Mouse (Mus musculus) left cerebral cortex, postnatal 36 days (tissue): ENCODE measurements around the gene Pacrg. TPM values are rescaled to one million over a fixed set of nuclear protein-coding genes. Genes with fewer than 3 reads are reported as not detected.

Source experiments
- DNase-seq, 2 experiments: peaks; one replicate each; pipeline ENCODE4 v3.0.0; 2021 to 2022; ENCODE audit warnings: low spot score in 2 of 2, mixed read lengths in 1 of 2
- intact Hi-C: fragments of 180-260 bp; cut with DNase I; formaldehyde crosslinking; loops from one replicate; pipeline ENCODE4 v1.15.1; 2025
- total RNA-seq, 2 experiments: library from RNA; stranded (reverse); gene quantifications; 2 replicates each; pipeline ENCODE4 v1.2.3; 2021

The Pacrg gene
- total RNA-seq, 2 experiments from 2014 or later = 16.1 to 16.8 TPM

DNA sequence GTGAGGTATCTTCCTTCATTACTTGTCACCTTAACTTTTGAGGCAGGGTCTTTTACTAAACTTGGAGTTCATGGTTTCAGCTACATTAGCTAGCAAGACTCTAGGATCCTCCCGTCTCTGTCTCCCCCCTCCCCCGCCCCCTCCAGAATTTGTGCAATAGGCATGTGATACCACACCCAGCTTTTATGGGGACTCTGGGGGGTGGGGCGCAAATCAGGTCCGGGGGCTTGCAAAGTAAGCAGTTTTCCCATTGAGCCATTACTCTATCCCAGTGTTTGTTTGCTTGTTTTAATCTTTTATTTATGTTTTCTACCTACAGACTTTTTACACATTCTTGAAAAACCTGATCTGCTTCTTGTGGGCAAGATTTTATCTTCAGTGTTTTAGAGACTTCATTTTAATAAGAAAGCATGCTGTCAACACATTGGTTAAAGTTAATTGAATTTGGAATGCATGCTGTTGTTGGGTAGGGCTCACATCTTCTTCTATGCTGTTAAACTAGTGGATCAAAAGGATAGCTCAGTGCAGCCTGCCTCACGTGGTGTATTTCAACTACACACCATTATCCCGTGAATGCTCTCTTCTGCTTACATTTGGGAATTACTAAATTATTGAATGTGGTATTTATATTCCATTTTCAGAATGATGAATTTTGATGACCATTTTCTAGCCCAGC, 408.1 kb downstream of the Pacrg start:
- intact Hi-C loops = no loop called here
- DNase-seq = no peak

DNA sequence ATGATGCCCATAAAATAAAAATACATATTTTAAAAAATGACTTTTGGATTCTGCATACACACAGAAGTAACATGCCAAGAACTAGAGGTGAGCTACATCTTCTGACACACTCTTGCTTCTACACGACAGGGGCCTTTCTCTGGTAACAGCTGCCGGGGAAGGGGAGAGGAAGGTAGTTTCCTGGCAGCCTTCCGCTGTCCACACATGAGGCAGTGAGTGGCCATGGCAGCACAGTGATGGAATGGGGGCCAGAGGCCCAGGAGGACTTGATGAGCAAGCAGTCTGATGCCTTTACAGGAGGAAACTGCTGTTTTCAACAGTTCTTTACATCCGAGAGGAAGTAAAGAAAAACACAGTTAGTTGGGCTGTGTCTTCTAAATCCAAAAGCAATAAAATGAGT, 409.3 kb downstream of the Pacrg start:
- DNase-seq = no peak
- intact Hi-C loops = no loop called here

DNA sequence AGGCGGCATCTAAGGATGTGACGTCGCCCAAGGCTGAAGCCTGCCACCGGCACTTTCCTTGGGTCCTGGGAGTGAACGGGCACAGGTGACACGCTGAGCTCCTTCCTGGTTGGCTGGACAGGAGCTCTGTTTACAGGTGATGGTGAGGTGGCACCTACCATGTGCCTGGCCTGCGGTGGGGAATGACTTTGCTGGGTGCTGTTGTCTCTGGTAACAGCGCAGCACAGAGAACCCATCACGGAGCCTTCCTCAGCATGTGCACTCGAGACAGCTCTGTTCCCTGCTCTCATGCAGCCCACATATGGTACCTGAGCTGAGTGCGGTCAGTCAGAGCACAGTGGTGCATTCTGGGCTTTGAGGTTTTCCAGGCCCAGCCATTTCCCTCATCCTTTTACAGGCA, 410.7 kb downstream of the Pacrg start:
- intact Hi-C loops = no loop called here
- DNase-seq = no peak

DNA sequence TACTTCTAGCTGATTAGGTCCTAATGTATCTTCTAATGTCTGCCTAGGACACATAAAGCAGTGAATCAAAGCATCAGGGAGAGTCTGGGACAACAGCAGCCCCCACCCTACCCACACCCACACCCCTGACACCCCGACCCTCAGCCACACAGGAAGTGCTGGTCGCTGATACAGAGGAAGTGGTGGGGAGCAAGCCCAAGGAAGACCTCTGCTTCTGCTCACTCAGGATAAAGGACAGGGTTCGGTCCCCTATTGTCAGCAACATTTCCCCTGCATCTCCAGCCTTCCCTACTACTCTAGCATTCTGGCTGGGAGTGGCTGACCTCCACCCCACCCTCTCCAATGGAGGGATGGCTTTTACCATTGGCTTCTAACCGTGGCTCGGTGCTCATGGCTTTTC, 414.8 kb downstream of the Pacrg start:
- DNase-seq = no peak
- intact Hi-C loops = no loop called here

DNA sequence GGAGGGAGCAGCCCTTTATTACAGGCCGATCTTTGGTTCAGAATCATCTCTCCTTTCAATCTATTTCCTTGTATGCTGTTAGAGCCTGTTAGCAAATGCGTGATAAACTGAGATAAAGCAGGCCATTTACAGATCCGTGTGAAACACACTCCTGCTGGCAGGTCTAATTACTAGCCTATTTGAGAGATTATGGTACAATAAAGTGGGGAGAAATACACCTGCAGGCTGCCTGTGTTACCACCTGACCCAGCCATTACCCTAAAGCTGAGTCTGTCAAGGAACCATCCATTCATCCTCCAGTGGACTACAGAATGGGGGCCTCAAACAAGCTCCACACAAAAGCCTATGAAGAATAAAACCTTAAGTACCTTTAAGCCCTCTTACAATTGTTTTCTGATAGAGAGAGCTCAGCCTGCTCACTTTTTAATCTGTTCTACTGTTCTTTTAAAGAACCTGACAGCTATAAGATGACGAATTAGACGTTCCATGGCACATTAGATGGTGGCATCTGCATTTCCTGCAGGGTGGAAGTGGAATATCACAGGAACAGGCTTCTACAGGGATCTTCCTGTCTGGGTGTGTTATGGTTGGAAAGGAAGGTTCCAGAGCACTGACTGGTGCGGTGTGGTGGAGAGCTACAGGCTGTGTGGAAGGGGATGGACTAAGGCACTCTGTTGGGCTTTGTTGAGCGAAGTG, 422.4 kb downstream of the Pacrg start:
- intact Hi-C loops = no loop called here

DNA sequence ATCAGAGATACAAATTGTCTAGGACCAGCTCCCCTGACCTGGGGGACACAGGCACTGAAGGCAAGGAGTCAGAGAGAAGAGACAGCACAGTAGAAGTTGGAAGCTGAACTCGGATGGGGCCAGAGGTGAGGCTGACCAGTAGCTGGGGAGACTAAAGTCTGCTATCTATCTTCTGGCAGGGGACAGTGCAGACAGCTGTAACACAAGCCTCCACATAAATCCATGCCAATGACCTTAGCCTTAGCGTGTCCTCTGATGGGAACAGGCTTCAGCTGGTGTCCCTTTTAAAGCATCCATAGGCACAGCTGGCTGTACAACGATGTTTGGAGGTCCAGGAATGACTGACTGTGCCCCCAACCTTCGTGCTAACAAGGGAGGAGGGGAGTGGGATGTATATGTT, 423.1 kb downstream of the Pacrg start:
- no peak for DNase-seq
- intact Hi-C loops = no loop called here

More for the DNA sequence above, 422.4 kb downstream of the Pacrg start:
- no peak for DNase-seq

DNA sequence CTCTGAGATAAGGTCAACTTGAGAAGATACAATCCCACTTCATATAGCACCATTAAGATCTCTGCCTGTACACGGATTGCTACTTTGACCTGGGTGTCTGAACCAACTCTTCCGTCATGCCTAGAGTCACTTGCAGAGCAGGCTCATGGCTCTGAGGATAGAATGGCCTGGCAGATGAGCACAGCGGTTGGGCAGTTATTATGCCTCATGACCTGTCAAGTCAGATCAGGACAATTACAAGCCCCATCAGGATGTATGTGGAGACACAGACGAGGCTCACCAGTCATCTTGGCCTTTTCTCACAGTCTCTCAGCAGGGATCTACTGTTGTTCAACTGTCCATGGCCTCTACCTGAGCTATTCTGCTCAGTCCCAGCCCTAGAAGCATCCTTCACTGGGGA, 424.0 kb downstream of the Pacrg start:
- no peak for DNase-seq
- intact Hi-C loops = no loop called here

DNA sequence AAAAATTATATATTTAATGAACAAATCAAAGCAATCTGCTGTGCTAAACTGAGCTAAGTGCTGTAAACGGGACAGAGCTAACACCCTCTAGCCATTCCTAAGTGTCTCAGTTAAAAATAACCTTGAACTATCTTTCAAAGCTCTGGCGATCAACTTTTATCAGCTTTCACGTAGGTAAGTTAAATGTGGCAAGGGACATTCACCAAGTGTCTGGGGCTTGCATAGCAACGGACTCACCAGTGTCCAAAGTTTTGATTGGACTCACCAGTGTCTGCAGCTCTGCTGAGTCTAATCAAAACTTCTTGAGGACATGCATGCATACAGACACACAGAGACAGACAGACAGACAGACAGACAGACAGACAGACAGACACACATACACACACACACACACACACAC, 425.7 kb downstream of the Pacrg start:
- intact Hi-C loops = no loop called here
- no peak for DNase-seq

DNA sequence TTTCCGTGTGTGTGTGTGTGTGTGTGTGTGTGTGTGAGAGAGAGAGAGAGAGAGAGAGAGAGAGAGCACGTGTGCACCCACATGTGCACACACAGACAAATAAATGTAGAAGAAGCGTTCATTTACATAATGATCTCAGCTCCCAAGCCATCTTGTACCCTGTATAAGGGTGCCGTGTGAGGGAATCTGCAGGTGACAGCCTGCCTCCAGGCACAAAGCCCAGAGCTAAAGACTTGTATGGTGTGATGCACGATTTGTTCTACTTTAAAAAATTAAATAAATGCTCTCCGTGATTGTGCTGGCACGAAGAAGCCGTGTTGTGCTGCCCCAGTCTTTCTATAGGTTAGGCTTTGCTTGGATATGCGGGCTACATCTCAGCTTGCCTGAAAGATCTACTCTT, 426.2 kb downstream of the Pacrg start:
- no peak for DNase-seq
- intact Hi-C loops = no loop called here

DNA sequence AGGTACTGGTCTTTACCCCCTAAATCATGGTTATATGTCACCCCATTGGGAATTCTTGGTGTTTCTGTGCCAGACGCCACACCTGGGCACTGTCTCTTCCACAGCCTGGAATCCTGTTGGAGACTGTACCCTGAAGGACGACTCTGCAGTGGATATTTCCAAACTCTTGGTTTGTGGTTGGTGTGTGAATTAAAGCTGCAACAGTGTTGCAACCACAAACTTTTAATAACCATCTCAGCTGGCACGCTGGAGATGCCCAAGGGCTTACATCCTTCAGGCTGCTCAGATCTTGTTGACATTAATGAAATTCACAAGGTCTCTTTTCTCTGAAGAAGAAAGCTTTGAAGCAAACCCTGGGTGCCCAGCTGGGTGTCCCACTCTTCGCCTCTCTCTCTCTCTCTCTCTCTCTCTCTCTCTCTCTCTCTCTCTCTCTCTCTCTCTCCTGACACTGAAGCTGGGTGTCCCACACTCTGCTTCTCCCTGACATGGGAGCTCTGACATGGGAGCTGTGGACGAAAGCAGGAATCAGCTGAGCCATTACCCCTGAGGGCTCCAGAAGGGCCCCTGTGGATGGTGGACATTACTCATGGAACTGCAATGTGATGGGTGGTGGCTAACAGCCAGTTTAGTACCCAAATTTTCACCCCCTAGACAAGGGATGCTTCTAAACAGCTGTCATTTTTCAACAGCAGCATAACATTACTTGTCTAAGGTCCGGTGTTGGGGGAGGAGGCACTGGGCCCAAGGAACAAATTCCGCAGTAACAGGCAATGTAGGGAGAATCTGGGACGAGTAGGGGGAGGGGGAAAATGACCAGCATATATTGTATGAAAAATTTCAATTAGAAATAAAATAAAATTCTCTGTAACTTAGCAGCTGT, 429.3 kb downstream of the Pacrg start:
- intact Hi-C loops = no loop called here
- no peak for DNase-seq

DNA sequence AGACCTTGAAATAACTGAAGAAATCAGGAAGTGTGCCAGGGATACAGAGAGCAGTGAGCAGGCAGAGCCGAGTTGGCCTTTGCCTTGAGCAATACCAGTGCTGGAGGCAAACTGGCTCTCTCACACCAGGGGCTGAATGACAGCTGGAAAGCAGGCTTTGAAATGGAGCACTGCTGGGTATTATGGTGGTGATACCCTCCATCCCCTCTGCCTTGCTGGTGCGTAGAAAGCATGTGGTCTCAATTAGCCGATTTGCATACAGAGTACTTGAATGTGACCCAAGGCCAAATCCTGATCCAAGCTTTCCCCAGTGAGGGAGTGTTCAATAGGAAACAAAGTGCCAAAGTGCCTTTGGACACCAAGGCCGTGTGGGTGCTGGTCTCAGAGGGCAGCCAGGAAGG, 431.4 kb downstream of the Pacrg start:
- intact Hi-C loops = no loop called here
- DNase-seq = no peak

DNA sequence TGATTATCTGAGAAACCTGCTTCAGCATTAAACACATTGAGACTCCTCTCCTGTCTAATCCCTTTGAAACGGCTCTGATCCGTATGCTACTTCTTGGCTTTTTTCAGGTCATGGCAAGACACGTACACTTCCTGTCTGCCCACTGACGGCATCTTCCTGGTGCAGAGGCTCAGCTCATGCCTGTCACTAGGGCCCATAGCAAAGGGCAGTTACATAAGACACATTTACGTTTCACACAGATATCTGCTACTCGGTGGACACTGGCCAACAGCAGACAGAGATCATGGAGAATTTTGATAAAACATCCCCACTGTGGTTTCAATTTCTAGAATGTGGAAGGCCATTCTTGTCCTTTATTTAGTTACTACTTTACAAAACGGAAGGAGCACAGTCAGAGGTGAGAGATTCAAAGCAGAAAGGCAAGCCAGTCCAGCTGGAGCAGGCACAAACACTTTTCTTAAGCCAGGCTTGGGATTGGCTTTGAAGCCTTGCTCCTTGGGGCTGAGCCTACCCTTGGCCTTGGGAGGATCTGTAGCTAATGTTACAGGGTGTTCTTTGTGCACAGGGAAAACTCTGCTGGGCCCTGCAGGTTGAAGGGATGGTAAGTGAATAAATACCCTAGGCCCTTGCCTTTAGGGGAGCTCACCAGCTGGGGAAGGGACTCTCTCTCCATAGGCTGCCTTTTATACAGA, 432.9 kb downstream of the Pacrg start:
- no peak for DNase-seq
- intact Hi-C loops = no loop called here

DNA sequence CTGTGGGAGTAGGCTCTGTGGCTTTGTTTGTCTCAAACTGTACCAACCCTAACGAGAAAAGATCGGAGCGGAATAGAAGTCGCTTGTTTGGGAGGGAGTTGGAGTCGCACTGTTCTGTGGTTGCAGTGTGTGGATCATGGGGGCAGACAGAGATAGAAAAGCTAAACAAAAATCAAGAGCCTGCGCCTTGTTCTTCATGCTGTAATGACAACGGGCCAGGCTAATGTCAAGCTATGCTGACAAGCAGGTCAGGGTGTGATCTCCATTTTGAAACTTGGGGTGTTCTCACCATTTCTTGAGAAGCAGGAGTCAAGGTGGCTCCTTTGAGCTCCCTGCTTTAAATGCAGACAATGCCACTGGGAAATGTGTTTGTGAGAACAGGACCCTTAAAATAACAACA, 433.8 kb downstream of the Pacrg start:
- no peak for DNase-seq
- intact Hi-C loops = no loop called here

DNA sequence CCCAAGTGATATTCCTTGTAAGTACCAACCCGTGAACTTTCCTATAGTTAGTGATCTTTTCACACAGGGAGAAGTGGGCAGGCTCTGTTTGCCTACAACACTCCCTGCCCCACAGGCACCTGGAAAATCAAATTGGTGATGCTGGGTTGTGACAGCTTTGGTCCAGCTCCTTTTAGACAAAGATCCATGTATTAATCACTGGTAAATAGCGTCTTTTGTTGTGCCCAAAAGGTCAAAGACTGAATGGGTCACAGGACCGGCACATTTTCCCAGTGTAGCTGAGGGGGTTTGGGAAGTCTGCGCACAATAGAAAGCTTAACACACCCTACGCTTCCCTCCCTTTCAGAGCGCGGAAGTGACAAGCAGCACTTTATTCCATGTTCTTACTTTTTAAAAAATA, 434.2 kb downstream of the Pacrg start:
- no peak for DNase-seq
- intact Hi-C loops = no loop called here

DNA sequence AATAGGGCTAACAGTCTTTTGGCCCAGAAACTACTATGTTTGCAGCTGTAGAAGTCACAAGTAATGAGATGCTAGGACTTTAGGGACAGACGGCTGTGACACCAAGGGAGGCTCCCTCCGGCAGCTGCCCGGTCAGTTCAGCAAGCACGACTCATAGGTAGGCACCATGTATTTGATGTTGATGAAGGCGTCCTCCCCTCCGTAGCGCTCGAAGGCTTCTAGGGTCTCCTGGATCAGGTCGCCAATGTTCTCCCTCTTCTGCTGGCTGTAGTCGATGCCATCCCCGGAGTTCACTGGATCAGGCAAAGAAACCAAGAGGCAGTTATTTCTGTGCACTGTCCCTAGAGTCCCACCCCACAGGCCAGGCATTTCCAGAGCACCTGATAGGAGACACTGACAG, 436.9 kb downstream of the Pacrg start:
- no peak for DNase-seq
- intact Hi-C loops = no loop called here

DNA sequence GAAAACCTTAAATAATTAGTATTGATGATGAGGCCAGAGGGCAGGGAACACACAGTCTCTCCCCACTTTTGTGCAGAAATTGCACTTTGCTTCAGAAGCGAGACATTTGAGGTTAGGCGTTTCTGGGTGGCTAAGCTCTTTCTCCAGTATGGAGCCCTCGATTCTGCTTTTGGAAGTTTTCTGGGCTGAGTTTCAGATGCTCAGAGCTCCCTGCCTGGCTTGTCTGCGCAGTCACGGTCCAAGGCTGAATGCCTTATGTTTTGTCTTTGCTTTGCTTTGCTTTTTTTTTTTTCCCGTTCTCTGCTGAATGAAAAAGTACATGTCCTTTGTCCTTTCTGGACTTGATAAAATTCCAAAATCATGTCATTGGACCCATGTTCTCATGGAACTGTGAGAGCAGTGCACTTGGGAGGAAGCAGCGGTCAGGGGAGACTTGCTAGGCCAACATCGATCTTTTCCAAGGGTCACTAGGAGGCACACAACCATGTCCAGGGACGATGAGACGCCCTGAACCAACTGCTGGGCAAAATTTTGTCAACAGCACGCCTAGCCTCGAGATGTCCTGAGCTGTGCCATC, 438.0 kb downstream of the Pacrg start:
- DNase-seq = no peak
- intact Hi-C loops = no loop called here

DNA sequence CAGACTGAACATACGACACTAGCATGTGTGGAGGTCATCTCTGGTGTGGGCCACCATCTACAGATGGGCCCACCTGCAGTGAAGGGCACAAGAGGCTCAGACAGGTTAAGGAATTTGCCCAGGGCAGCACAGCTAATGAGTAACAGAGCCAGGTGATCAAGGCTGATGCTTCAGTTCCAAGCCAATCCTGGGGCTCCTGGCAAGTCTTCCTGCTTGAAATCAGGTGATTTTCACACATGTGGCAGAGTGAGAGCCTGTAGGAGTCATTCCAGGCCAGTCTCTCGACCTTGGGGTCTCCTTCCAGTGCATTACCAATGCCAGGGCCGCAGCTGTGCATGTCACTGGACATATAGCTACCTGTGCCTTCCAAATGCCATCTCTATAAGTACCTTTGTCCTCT, 438.6 kb downstream of the Pacrg start:
- intact Hi-C loops = no loop called here
- no peak for DNase-seq

DNA sequence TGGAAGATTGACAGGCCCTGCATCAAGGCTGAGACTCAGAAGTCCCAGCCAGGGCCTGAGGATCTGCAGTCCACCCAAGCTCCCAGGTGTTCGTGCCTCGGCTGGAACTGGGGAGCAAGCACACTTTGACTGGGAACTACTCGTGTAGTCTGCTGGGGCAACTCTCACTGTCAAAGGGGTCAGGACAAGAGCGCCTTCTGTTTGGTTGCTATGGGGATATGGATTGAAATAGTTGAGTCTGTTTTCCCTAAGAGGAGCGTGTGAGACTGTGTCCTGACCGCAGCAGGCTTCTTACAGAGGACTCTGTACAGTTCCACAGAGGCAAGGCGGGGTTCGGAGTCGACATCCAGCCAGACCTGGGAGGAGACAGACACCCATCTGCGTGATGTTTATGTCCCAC, 440.4 kb downstream of the Pacrg start:
- DNase-seq = no peak
- intact Hi-C loops = loop anchor here (5.0 kb wide), 1 partner anchor 93 kb away; no protein-coding TSS in a partner anchor

DNA sequence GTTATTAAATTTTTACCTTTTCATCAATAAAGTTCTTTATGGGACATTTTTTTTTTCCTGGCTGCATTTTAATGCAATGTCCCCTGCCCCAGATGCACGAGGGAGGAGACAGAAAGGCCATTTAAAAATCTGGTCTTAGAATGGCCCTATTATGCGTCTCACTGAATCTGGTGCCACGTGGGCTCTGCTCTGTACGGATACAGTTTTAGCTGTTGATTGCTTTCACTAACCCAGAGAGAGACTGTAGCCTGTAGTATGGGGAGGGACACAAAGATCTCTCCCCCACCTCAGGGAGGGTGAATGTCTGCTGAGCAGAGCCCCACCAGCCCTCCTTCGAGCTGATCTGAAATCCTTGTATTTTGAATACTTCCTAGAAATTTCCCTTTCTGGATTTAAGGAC, 441.2 kb downstream of the Pacrg start:
- no peak for DNase-seq
- intact Hi-C loops = loop anchor here (5.0 kb wide), 1 partner anchor 93 kb away; no protein-coding TSS in a partner anchor
